In the genomic region with DNA sequence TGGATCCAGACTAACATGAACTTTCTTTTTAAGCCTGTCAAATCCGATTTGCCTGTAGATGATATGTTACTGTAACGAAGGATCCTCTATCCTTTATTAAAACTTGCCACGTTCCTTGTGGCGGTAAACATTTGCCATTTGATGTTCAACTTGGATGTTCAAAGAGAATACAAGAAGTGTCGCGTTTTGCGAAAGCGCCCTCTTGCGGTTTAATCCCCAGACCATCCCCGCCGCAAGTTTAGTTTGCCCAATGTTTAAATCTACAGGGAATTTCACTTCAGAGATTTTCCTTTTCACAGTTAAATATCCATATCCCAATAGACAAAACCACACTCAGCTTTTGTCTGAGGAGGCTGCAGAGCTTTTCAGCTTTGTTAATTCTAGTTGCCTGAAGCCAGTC, we compare ENCODE assay signal across 9 mouse cellular contexts. TPM values are rescaled to one million over a fixed set of nuclear protein-coding genes. Genes with fewer than 3 reads are reported as not detected.
DNase-seq lines count a peak whose midpoint lies in the region; ATAC-seq and TF ChIP-seq lines count a peak whose summit lies in the region.
"Had no signal": no experiment of that assay in that cellular context is flagged by ENCODE, and none has a peak within 500 bp of the region (broad histone marks: within the 10 kb centered on the region; RNA-seq: fewer than 3 reads in every experiment).

No protein-coding gene starts in this region.

- no peaks in the 10 kb centered on the region for H3K4me1 ChIP-seq in forebrain, postnatal 0 days (ENCODE audit: insufficient read depth)
- H3K4me1 ChIP-seq in forebrain, embryonic 12.5 days = no peaks in the 10 kb centered on the region
- H3K4me1 ChIP-seq in neural tube, embryonic 11.5 days (ENCODE audit: control insufficient read depth, insufficient read depth, low read length) = no peaks in the 10 kb centered on the region
- H3K4me1 ChIP-seq: midbrain, embryonic 12.5 days had no signal

- peak; percentile 62 for DNase-seq in forebrain, postnatal 0 days
- peak; percentile 49 for DNase-seq in urinary bladder, postnatal 25 days (ENCODE audit: low spot score)
- no peak for DNase-seq in urinary bladder, adult 2 months (ENCODE audit: low spot score)
- peak; percentile 15 to 31 for DNase-seq in frontal cortex, postnatal 36 days (ENCODE audit: low spot score in 2 of 2)
- DNase-seq in left cerebral cortex, adult 11 months (ENCODE audit: low spot score) = peak; percentile 7
- DNase-seq in neural tube, embryonic 11.5 days (ENCODE audit: low spot score) = peak; percentile 26

- H3K9me3 ChIP-seq in forebrain, postnatal 0 days (ENCODE audit: low read length) = no peaks in the 10 kb centered on the region
- H3K9me3 ChIP-seq in forebrain, embryonic 12.5 days = no peaks in the 10 kb centered on the region
- H3K9me3 ChIP-seq in neural tube, embryonic 11.5 days (ENCODE audit: control insufficient read depth, low read length) = no peaks in the 10 kb centered on the region
- H3K9me3 ChIP-seq: midbrain, embryonic 12.5 days had no signal

- no peak overlapping the region for H3K4me3 ChIP-seq in forebrain, postnatal 0 days (ENCODE audit: low read depth, low read length)
- H3K4me3 ChIP-seq in forebrain, embryonic 12.5 days (replicated peaks) = no peak overlapping the region
- H3K4me3 ChIP-seq in neural tube, embryonic 11.5 days (ENCODE audit: low read depth, low read length) = no peak overlapping the region
- H3K4me3 ChIP-seq: midbrain, embryonic 12.5 days had no signal

- no peak overlapping the region for H3K4me2 ChIP-seq in forebrain, postnatal 0 days (ENCODE audit: low read depth)
- no peak overlapping the region for H3K4me2 ChIP-seq in forebrain, embryonic 12.5 days
- no peak overlapping the region for H3K4me2 ChIP-seq in neural tube, embryonic 11.5 days (ENCODE audit: low read depth)
- H3K4me2 ChIP-seq: midbrain, embryonic 12.5 days had no signal

- WGBS in forebrain, postnatal 0 days = 19% methylated on average over 11 of the region's 11 CpGs
- WGBS in forebrain, embryonic 12.5 days = 30% methylated on average over 11 of the region's 11 CpGs
- WGBS in neural tube, embryonic 11.5 days = 24% methylated on average over 11 of the region's 11 CpGs

- no peak overlapping the region for H3K27ac ChIP-seq in forebrain, postnatal 0 days (ENCODE audit: low read depth, low read length)
- no peak overlapping the region for H3K27ac ChIP-seq in forebrain, embryonic 12.5 days
- H3K27ac ChIP-seq in neural tube, embryonic 11.5 days (ENCODE audit: low read depth, low read length) = no peak overlapping the region
- H3K27ac ChIP-seq: midbrain, embryonic 12.5 days had no signal

- H3K36me3 ChIP-seq in forebrain, postnatal 0 days (ENCODE audit: insufficient read depth) = no peaks in the 10 kb centered on the region
- H3K36me3 ChIP-seq in forebrain, embryonic 12.5 days (replicated peaks) = no peaks in the 10 kb centered on the region
- H3K36me3 ChIP-seq in neural tube, embryonic 11.5 days (ENCODE audit: control insufficient read depth, insufficient read depth, low read length) = no peaks in the 10 kb centered on the region
- H3K36me3 ChIP-seq: midbrain, embryonic 12.5 days had no signal

- TF ChIP-seq CTCF in forebrain, postnatal 0 days (IDR thresholded peaks at IDR 0.05; ENCODE audit: low read depth) = peak; percentile 67

- no peak for ATAC-seq in forebrain, postnatal 0 days
- ATAC-seq in forebrain, embryonic 12.5 days (ENCODE audit: low FRiP score) = no peak
- no peak for ATAC-seq in neural tube, embryonic 11.5 days (ENCODE audit: insufficient read depth, low FRiP score, low TSS enrichment)
- no peak for ATAC-seq in erythroid progenitor cell, adult 5-6 weeks (replicated peaks; ENCODE audit: low FRiP score, poor library complexity, severe bottlenecking)

- no peak overlapping the region for H3K9ac ChIP-seq in forebrain, postnatal 0 days
- no peak overlapping the region for H3K9ac ChIP-seq in forebrain, embryonic 12.5 days
- no peak overlapping the region for H3K9ac ChIP-seq in neural tube, embryonic 11.5 days (ENCODE audit: low read length)
- H3K9ac ChIP-seq: midbrain, embryonic 12.5 days had no signal

- no peaks in the 10 kb centered on the region for H3K27me3 ChIP-seq in forebrain, postnatal 0 days (ENCODE audit: insufficient read depth, low read length)
- no peaks in the 10 kb centered on the region for H3K27me3 ChIP-seq in forebrain, embryonic 12.5 days
- no peaks in the 10 kb centered on the region for H3K27me3 ChIP-seq in neural tube, embryonic 11.5 days (ENCODE audit: control insufficient read depth, insufficient read depth, low read length)
- H3K27me3 ChIP-seq: midbrain, embryonic 12.5 days had no signal

RNA-seq across cellular contexts. Expression of gene Sgms2, which starts 33.6 kb away (rescaled TPM):
- 1.1 and 4.4 TPM in 2 replicates for total RNA-seq in forebrain, postnatal 0 days (2014; rRNA removed)
- polyA plus RNA-seq in forebrain, postnatal 0 days (2015; fragmentation: Nextera tagmentation; extraction: Ambion mirVana) = 0.72 and 2.1 TPM in 2 replicates
- polyA plus RNA-seq in forebrain, embryonic 12.5 days (2016; fragmentation: Nextera tagmentation; extraction: Ambion mirVana) = 0.96 and 1.00 TPM in 2 replicates
- polyA plus RNA-seq in urinary bladder, adult 2 months (2012; rRNA removed) = 3.4 and 3.7 TPM in 2 replicates
- 0.22 and 0.52 TPM in 2 replicates for polyA plus RNA-seq in neural tube, embryonic 11.5 days (2014; fragmentation: Nextera tagmentation; extraction: Ambion mirVana)
- total RNA-seq in erythroid progenitor cell, adult 5-6 weeks (2015; ENCODE audit: low replicate concordance) = 4.2 and 16.6 TPM in 2 replicates
- 3.9 and 4.9 TPM in 2 replicates for total RNA-seq in erythroid progenitor cell, adult 5-6 weeks (2017; ENCODE audit: low replicate concordance)

RNA-seq across cellular contexts. Expression of gene Papss1, which starts 39.8 kb away (rescaled TPM):
- total RNA-seq in forebrain, postnatal 0 days (2014; rRNA removed) = 137 and 152 TPM in 2 replicates
- polyA plus RNA-seq in forebrain, postnatal 0 days (2015; fragmentation: Nextera tagmentation; extraction: Ambion mirVana) = 104 and 111 TPM in 2 replicates
- polyA plus RNA-seq in forebrain, embryonic 12.5 days (2016; fragmentation: Nextera tagmentation; extraction: Ambion mirVana) = 90.8 TPM in 2 replicates
- 42.1 and 45.7 TPM in 2 replicates for polyA plus RNA-seq in urinary bladder, adult 2 months (2012; rRNA removed)
- 93.7 and 98.1 TPM in 2 replicates for polyA plus RNA-seq in neural tube, embryonic 11.5 days (2014; fragmentation: Nextera tagmentation; extraction: Ambion mirVana)
- 1.4 and 3.8 TPM in 2 replicates for total RNA-seq in erythroid progenitor cell, adult 5-6 weeks (2015; ENCODE audit: low replicate concordance)
- 0.64 and 2.3 TPM in 2 replicates for total RNA-seq in erythroid progenitor cell, adult 5-6 weeks (2017; ENCODE audit: low replicate concordance)
